ENCODE assay signal across 31 mouse cellular contexts in genomic region chr7:101549266-101549665, GRCm38 (mm10). TPM values are rescaled to one million over a fixed set of nuclear protein-coding genes. Genes with fewer than 3 reads are reported as not detected.
DNase-seq lines count a peak whose midpoint lies in the region; ATAC-seq and TF ChIP-seq lines count a peak whose summit lies in the region.
"Had no signal": no experiment of that assay in that cellular context is flagged by ENCODE, and none has a peak within 500 bp of the region (broad histone marks: within the 10 kb centered on the region; RNA-seq: fewer than 3 reads in every experiment).

No protein-coding gene starts in this region.

- H3K36me3 ChIP-seq in spleen, adult 2 months (ENCODE audit: control insufficient read depth, insufficient read depth, low read length), result no peaks in the 10 kb centered on the region
- H3K36me3 ChIP-seq: embryonic facial prominence, embryonic 10.5 days; embryonic facial prominence, embryonic 13.5 days; forebrain, embryonic 12.5 days; forebrain, embryonic 15.5 days; heart, embryonic 10.5 days; heart, embryonic 13.5 days; hindbrain, embryonic 12.5 days; hindbrain, embryonic 15.5 days had no signal

- no peak for ATAC-seq in megakaryocyte-erythroid progenitor cell, adult 5-6 weeks (replicated peaks; ENCODE audit: low FRiP score, low TSS enrichment, poor library complexity, severe bottlenecking)
- ATAC-seq: activated CD4-positive, CD25-positive, alpha-beta regulatory T cell, adult 4 months; forebrain, embryonic 15.5 days had no signal

- peak overlapping the region; percentile 30 for H3K27ac ChIP-seq in spleen, adult 2 months (ENCODE audit: insufficient read depth, low read length)
- H3K27ac ChIP-seq: embryonic facial prominence, embryonic 10.5 days; embryonic facial prominence, embryonic 13.5 days; forebrain, embryonic 12.5 days; forebrain, embryonic 15.5 days; heart, adult 2 months; heart, embryonic 10.5 days; heart, embryonic 13.5 days; hindbrain, embryonic 12.5 days; hindbrain, embryonic 15.5 days had no signal

- TF ChIP-seq POLR2A in spleen, adult 2 months (IDR thresholded peaks at IDR 0.05; ENCODE audit: low read depth, low read length), result no peak

- no peak overlapping the region for H3K4me3 ChIP-seq in spleen, adult 2 months (ENCODE audit: extremely low read depth, insufficient read depth, insufficient read length)
- H3K4me3 ChIP-seq: embryonic facial prominence, embryonic 10.5 days; embryonic facial prominence, embryonic 13.5 days; erythroblast, embryonic 14.5 days; forebrain, embryonic 12.5 days; forebrain, embryonic 15.5 days; heart, adult 2 months; heart, embryonic 10.5 days; heart, embryonic 13.5 days; hindbrain, embryonic 12.5 days; hindbrain, embryonic 15.5 days had no signal

- no peak for TF ChIP-seq CTCF in spleen, adult 2 months (IDR thresholded peaks at IDR 0.05; ENCODE audit: extremely low read depth, insufficient read depth, insufficient read length, insufficient replicate concordance)

- intact Hi-C loops in heart, postnatal 36 days (cut with DNase I), result no loop called here
- intact Hi-C loops in left cerebral cortex, postnatal 14 days (cut with DNase I), result no loop called here

- peak; percentile 72 for DNase-seq in heart, adult 11 months
- DNase-seq in heart, postnatal 36 days, result no peak
- DNase-seq in spleen, adult 2 months (ENCODE audit: low read depth in 1 of 2, low spot score in 2 of 2), result no peak
- DNase-seq in spleen, adult 12 weeks (ENCODE audit: low spot score), result no peak
- peak; percentile 27 for DNase-seq in naive thymus-derived CD4-positive, alpha-beta T cell, adult 2 months (ENCODE audit: low read depth)
- no peak for DNase-seq in left cerebral cortex, postnatal 14 days (ENCODE audit: low spot score in 2 of 2)
- DNase-seq: adrenal gland, adult 8-10 months; adrenal gland, postnatal 25 days; B cell, adult 2 months; cerebellum, adult 11-12 months; cerebellum, adult 8-10 months; cerebellum, postnatal 10 days; cerebellum, postnatal 36 days; embryo, embryonic 11 days; gastrocnemius, postnatal 25 days; heart, adult 2 months; heart, postnatal 14 days had no signal

- H3K4me1 ChIP-seq in spleen, adult 2 months (ENCODE audit: control insufficient read depth, insufficient read depth, insufficient read length), result peaks cover 9% of the 10 kb centered on the region; the same call in 1 of the 2 replicates
- H3K4me1 ChIP-seq: embryonic facial prominence, embryonic 13.5 days; forebrain, embryonic 12.5 days; forebrain, embryonic 15.5 days; hindbrain, embryonic 12.5 days; hindbrain, embryonic 15.5 days had no signal

- 86% methylated on average over 3 of the region's 3 CpGs for WGBS in spleen, adult 2 months

- H3K27me3 ChIP-seq in spleen, adult 2 months (ENCODE audit: control insufficient read depth, insufficient read depth, low read length), result no peaks in the 10 kb centered on the region
- H3K27me3 ChIP-seq: embryonic facial prominence, embryonic 13.5 days; forebrain, embryonic 12.5 days; forebrain, embryonic 15.5 days; heart, embryonic 13.5 days; hindbrain, embryonic 12.5 days; hindbrain, embryonic 15.5 days had no signal

RNA-seq across cellular contexts. Expression of gene Art2b, which starts 36.1 kb away (rescaled TPM):
- not detected for total RNA-seq in heart, postnatal 36 days (2021)
- polyA plus RNA-seq in spleen, adult 2 months (2012; rRNA removed), result 9.5 and 11.7 TPM in 2 replicates
- 1.4 and 3.7 TPM in 2 replicates for total RNA-seq in megakaryocyte-erythroid progenitor cell, adult 5-6 weeks (2014; fragmentation: Nextera tagmentation)
- 0.84 and 2.7 TPM in 2 replicates for total RNA-seq in megakaryocyte-erythroid progenitor cell, adult 5-6 weeks (2017)
- not detected for total RNA-seq in left cerebral cortex, postnatal 14 days (2021)
- total RNA-seq: adrenal gland, postnatal 25 days; ES-E14; gastrocnemius, adult 8-10 months; gastrocnemius, postnatal 25 days; heart, postnatal 14 days had no signal
- polyA plus RNA-seq: brain, embryonic 14.5 days; embryonic facial prominence, embryonic 10.5 days; embryonic facial prominence, embryonic 13.5 days; erythroblast, embryonic 14.5 days; forebrain, embryonic 12.5 days; forebrain, embryonic 15.5 days; heart, embryonic 10.5 days; heart, embryonic 13.5 days; hindbrain, embryonic 12.5 days; hindbrain, embryonic 15.5 days had no signal

Comparison
In these comparisons a context has a peak if more than half of its experiments do, and no peak if none do; other contexts are left out.
1. DNase-seq: peak in heart, adult 11 months (single experiment) and naive thymus-derived CD4-positive, alpha-beta T cell, adult 2 months (single experiment); none in heart, postnatal 36 days (0 of 2), spleen, adult 2 months (0 of 2), spleen, adult 12 weeks (single experiment) and left cerebral cortex, postnatal 14 days (0 of 2).